Mouse (Mus musculus) hindbrain, postnatal 0 days (tissue): ENCODE data around the gene Nkx2-1. TPM values are rescaled to one million over a fixed set of nuclear protein-coding genes. Genes with fewer than 3 reads are reported as not detected.

Experiments used
- ATAC-seq: fragments of 200-750 bp; cut with Nextera tagmentation; 2 replicates; pipeline ENCODE4 v1.8.0; 2017; ENCODE audit warnings: mild to moderate bottlenecking, moderate TSS enrichment, moderate library complexity
- DNase-seq: peaks from one replicate; pipeline ENCODE4 v3.0.0-alpha.2; 2015; ENCODE audit warnings: low spot score
- H3K27ac ChIP-seq: fragments of 300-500 bp; sonication (generic); 2 replicates; pipeline ENCODE4 v1.5.1; 2014; ENCODE audit warnings: mild to moderate bottlenecking
- H3K27me3 ChIP-seq: fragments of 300-500 bp; sonication (generic); 2 replicates; pipeline ENCODE4 v1.6.1; 2014; ENCODE audit warnings: low read length, mixed read lengths; ENCODE audit not compliant: insufficient read depth
- H3K36me3 ChIP-seq: fragments of 300-500 bp; sonication (generic); 2 replicates; pipeline ENCODE4 v1.6.1; 2014; ENCODE audit warnings: low read length, mixed read lengths; ENCODE audit not compliant: insufficient read depth
- H3K4me1 ChIP-seq: fragments of 300-500 bp; sonication (generic); 2 replicates; pipeline ENCODE4 v1.6.1; 2014; ENCODE audit warnings: antibody characterized with exemption, low read length, mixed read lengths; ENCODE audit not compliant: insufficient read depth
- H3K4me2 ChIP-seq: fragments of 300-500 bp; sonication (generic); 2 replicates; pipeline ENCODE4 v1.6.1; 2014; ENCODE audit warnings: low read depth, mild to moderate bottlenecking, low read length, moderate library complexity, mixed read lengths
- H3K4me3 ChIP-seq: fragments of 300-500 bp; sonication (generic); 2 replicates; pipeline ENCODE4 v1.5.1; 2014; ENCODE audit warnings: low read length
- H3K9ac ChIP-seq: fragments of 300-500 bp; sonication (generic); replicated peaks from 2 replicates; pipeline ENCODE4 v1.6.1; 2014; ENCODE audit warnings: mild to moderate bottlenecking, low read length, moderate library complexity, mixed read lengths
- H3K9me3 ChIP-seq: fragments of 300-500 bp; sonication (generic); 2 replicates; pipeline ENCODE4 v1.6.1; 2016; ENCODE audit warnings: low read length, mixed read lengths
- CTCF ChIP-seq: IDR thresholded peaks from 2 replicates; pipeline ENCODE4 v1.5.1; 2016; ENCODE audit warnings: antibody characterized with exemption, control low read depth, low read depth
- WGBS: fragments of 180-500 bp; shearing (Covaris S2); extraction: QIAGEN DNeasy Blood & Tissue Kit; methylation state at CpG from one replicate; pipeline ENCODE4 v1.1.7; 2014; 5-methylcytosine and 5-hydroxymethylcytosine counted together
- polyA plus RNA-seq: library from polyadenylated mRNA; unstranded; fragments of >200 nt; fragmentation: Nextera tagmentation; extraction: Ambion mirVana; gene quantifications from 2 replicates; pipeline ENCODE4 v1.2.1, GENCODE M21; 2015
- total RNA-seq: library from RNA; depleted of rRNA; stranded (reverse); fragments of >200 nt; gene quantifications from 2 replicates; pipeline ENCODE4 v1.2.3, GENCODE M21; 2014; rRNA removed

Gene Nkx2-1
- total and polyA plus RNA-seq, 2 experiments from 2014 or later, result 0.42 TPM; not detected in 1

DNA sequence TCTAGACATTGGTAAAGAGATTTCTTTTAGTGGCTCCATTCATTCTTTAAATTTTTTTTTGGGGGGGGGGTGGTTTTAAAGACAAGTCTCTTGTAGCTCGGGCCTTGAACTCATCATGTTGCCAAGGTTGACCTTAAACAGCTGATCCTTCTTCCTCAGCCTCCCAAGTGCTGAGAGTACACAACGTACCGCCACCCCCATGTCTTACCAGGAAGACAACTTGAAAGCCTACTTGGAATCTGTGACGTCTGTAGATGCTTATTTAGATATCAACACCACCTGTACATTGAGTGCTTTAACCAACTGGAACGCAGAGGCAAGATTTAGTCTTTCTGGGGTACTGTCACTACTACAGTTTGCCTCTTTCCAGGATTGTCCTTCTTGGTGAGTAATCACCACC lies 21.9 kb downstream of the Nkx2-1 start:
- no peaks in the 10 kb centered on the region for H3K4me1 ChIP-seq
- ATAC-seq (no peak), DNase-seq (no peak)
- H3K27me3 ChIP-seq, result peaks cover 86% of the 10 kb centered on the region
- H3K4me3 ChIP-seq, result no peak overlapping the region
- no peaks in the 10 kb centered on the region for H3K9me3 ChIP-seq
- no peaks in the 10 kb centered on the region for H3K36me3 ChIP-seq
- WGBS, result 87% methylated on average over 5 of the region's 5 CpGs
- no peak overlapping the region for H3K9ac ChIP-seq
- no peak overlapping the region for H3K4me2 ChIP-seq
- no peak for TF ChIP-seq CTCF
- H3K27ac ChIP-seq, result no peak overlapping the region

DNA sequence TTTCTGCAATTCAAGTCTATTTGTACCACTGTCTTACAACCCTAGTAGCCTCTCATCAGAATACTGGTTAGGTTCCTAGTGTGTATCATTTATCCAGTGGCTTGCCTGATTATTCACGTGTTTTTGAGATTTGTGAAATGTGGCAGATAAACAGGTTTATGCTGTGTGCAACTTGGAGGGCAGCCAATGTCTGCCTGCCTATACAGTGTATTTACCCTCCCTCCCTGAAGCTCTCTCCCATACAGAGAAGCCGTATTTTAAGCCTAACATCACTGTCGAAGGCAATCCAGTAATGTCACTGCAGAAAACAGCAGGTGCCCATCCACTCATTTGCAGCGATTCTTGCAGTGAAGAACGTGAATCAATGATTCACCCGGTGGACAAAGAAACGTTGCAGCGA lies 28.3 kb downstream of the Nkx2-1 start:
- no peak for ATAC-seq
- TF ChIP-seq CTCF, result no peak
- H3K4me2 ChIP-seq, result no peak overlapping the region
- 28% methylated on average over 8 of the region's 8 CpGs for WGBS
- H3K9me3 ChIP-seq, result no peaks in the 10 kb centered on the region
- H3K27ac ChIP-seq, result no peak overlapping the region
- DNase-seq, result no peak
- no peak overlapping the region for H3K9ac ChIP-seq
- no peak overlapping the region for H3K4me3 ChIP-seq
- H3K4me1 ChIP-seq, result no peaks in the 10 kb centered on the region
- peaks cover 71% of the 10 kb centered on the region for H3K27me3 ChIP-seq
- no peaks in the 10 kb centered on the region for H3K36me3 ChIP-seq

DNA sequence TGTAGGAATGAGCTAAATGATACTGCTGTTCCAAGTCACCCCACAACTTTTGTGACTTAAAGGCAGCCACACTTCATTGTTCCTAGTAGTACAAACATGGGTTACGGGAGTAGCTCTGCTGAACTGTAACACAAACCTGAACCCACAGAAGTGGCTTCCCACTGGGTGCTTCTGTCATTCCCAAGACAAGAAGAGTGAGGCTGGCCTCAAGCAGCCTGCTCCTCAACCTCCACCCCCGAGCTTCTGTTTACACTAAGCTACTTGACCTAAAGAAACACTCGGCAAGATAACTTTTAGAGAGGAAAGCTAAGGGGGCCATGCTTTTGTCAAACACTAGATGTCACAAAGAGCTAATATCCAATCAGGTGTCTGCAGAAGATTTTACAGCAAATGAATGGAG lies 49.7 kb downstream of the Nkx2-1 start:
- Histone ChIP-seq H3K27me3 (peaks cover 6% of the 10 kb centered on the region; the same call in 1 of the 2 replicates), H3K4me3 (no peak overlapping the region), H3K9me3 (no peaks in the 10 kb centered on the region), H3K4me2 (no peak overlapping the region), H3K36me3 (no peaks in the 10 kb centered on the region), H3K4me1 (no peaks in the 10 kb centered on the region), H3K27ac (no peak overlapping the region), H3K9ac (no peak overlapping the region)
- no peak for TF ChIP-seq CTCF
- DNase-seq (no peak), ATAC-seq (no peak)
- WGBS, result 49% methylated on average over 3 of the region's 3 CpGs

DNA sequence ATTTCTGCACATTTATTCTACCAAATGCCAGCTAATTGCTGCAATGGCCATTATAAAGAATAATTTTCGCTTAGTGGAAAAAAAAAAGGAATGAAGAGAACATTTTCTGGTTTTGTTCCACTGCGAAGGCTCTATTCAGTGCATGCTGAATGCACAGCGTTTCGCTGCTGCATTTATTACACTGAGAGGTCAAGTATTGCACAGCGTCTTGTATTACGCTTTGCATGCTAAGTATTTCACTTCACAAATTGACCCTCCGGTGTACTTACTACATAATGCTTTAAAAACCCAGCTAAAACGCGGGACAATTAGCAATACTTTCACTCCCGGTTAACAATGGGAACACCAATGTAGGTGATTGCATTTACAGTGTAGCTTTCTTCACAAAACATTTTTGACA lies 54.1 kb downstream of the Nkx2-1 start:
- Histone ChIP-seq H3K27ac (no peak overlapping the region), H3K27me3 (peaks cover 15% of the 10 kb centered on the region), H3K36me3 (no peaks in the 10 kb centered on the region), H3K9ac (no peak overlapping the region), H3K4me1 (no peaks in the 10 kb centered on the region), H3K4me3 (no peak overlapping the region), H3K4me2 (no peak overlapping the region), H3K9me3 (no peaks in the 10 kb centered on the region)
- no peak for TF ChIP-seq CTCF
- 68% methylated on average over 10 of the region's 10 CpGs for WGBS
- ATAC-seq (no peak), DNase-seq (no peak)

Other genes with a start within 250 kb of the Nkx2-1 start
- 18.0 and 42.0 TPM in 2 replicates for gene Mbip, start 191.0 kb downstream of the Nkx2-1 start, total RNA-seq
- 34.4 and 36.1 TPM in 2 replicates for gene Mbip, start 191.0 kb downstream of the Nkx2-1 start, polyA plus RNA-seq
- 0.78 TPM in 1 of 2 replicates, not detected in the other for gene Nkx2-9, start 76.4 kb upstream of the Nkx2-1 start, total RNA-seq
- gene Nkx2-9, start 76.4 kb upstream of the Nkx2-1 start, polyA plus RNA-seq, result not detected in 2 replicates
- not detected in 2 replicates for gene Pax9, start 154.9 kb upstream of the Nkx2-1 start, total RNA-seq
- not detected in 2 replicates for gene Pax9, start 154.9 kb upstream of the Nkx2-1 start, polyA plus RNA-seq